Mouse (Mus musculus) macrophage (primary cell): ENCODE results near the gene Tmtc4. TPM values are rescaled to one million over a fixed set of nuclear protein-coding genes. Genes with fewer than 3 reads are reported as not detected.

Source experiments
- H3K27ac ChIP-seq: fragments of 350-480 bp; formaldehyde crosslinking; 2 replicates; pipeline ENCODE4 v1.9.0; 2021
- H3K36me3 ChIP-seq: fragments of 350-480 bp; formaldehyde crosslinking; 2 replicates; pipeline ENCODE4 v1.9.0; 2021; ENCODE audit errors: inconsistent target
- H3K4me3 ChIP-seq: fragments of 350-480 bp; formaldehyde crosslinking; 2 replicates; pipeline ENCODE4 v1.9.0; 2021; ENCODE audit errors: inconsistent target
- H3K79me2 ChIP-seq: fragments of 350-480 bp; formaldehyde crosslinking; 2 replicates; pipeline ENCODE4 v1.9.0; 2021; ENCODE audit errors: inconsistent target
- WGBS: methylation state at CpG from one replicate; pipeline ENCODE4 v1.1.7; 2026; ENCODE audit warnings: inconsistent platforms; ENCODE audit not compliant: missing documents; 5-methylcytosine and 5-hydroxymethylcytosine counted together
- polyA plus RNA-seq: library from polyadenylated mRNA; stranded (reverse); fragments of 250-400 nt; gene quantifications from 3 replicates; pipeline ENCODE4 v1.2.4, GENCODE M21; 2018; ENCODE audit warnings: inconsistent platforms

Tmtc4 gene
- polyA plus RNA-seq, 1 experiment from 2014 or later: 2.6 TPM

GRCm38 (mm10) chr14:122986404-122986803, 2.6 kb upstream of the Tmtc4 start:
- H3K27ac ChIP-seq: no peak overlapping the region
- H3K4me3 ChIP-seq: no peak overlapping the region
- H3K79me2 ChIP-seq: no peaks in the 10 kb centered on the region
- H3K36me3 ChIP-seq: no peaks in the 10 kb centered on the region
- WGBS: 17% methylated on average over 2 of the region's 2 CpGs

DNA sequence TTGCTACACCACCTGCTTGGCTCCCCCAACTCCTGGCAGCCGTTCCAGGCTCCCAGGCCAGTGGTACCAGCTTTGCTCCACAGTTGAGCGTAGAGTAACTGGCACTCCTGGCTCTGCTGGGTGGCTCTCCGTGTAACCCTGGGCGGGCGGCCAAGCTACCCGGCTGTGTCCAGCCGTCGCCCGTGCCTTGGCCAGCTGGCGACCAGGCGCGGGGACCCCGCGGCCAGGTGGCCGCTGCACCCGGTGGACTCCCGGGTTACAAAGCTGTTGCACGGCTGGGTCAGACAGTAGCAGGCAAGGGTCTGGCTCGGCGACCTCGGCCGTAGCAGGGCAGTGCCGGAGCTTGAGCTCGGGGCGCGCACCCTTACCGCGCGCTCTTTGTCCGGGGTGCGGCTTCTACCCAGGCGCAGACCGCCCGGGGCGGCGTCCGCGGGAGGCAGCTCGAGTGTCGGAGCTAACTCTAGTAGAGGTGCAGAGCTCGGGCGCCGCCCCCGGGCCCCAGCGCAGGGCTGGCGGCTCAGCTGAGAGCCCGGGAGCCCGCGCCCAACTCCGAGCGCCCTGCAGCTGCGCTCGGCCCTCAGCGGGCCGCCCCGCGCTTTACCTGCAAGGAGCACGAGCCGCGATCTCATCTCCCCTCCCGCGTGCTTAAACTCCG, 1.1 kb downstream of the Tmtc4 start:
- under 1% methylated on average over 63 of the region's 63 CpGs for WGBS
- Histone ChIP-seq H3K36me3 (no peaks in the 10 kb centered on the region), H3K79me2 (no peaks in the 10 kb centered on the region), H3K27ac (no peak overlapping the region), H3K4me3 (peak overlapping the region; percentile 19; the same call in 1 of the 2 replicates)

GRCm38 (mm10) chr14:122981831-122982485, 1.9 kb downstream of the Tmtc4 start:
- 75% methylated on average over 8 of the region's 8 CpGs for WGBS
- peak overlapping the region; percentile 19; the same call in 1 of the 2 replicates for H3K4me3 ChIP-seq
- no peaks in the 10 kb centered on the region for H3K36me3 ChIP-seq
- H3K27ac ChIP-seq: no peak overlapping the region
- H3K79me2 ChIP-seq: no peaks in the 10 kb centered on the region

DNA sequence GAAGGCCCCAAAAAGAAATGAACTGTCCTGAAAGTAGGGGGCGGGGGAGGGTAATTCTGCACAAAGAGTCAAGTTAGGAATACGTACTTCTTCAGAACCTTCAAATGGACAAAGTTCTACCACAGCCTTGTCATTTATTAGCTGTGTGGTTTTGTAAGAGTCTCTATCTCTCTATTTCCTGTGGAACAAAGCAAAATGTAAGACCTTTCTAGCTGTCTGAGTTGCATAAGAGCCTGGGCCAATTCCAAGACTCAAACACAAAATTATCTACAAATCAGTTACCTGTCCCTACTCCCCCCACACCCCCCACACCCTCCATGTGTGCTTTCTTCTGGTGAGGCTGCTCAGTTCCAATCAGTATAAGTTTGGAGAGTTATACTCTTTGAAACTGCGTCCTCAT, 5.0 kb downstream of the Tmtc4 start:
- no peaks in the 10 kb centered on the region for H3K36me3 ChIP-seq
- no peak overlapping the region for H3K27ac ChIP-seq
- H3K4me3 ChIP-seq: no peak overlapping the region
- H3K79me2 ChIP-seq: no peaks in the 10 kb centered on the region
- WGBS: 82% methylated on average over 3 of the region's 3 CpGs

GRCm38 (mm10) chr14:122977797-122978140, 6.1 kb downstream of the Tmtc4 start:
- 90% methylated on average over 1 of the region's 1 CpGs for WGBS
- H3K27ac ChIP-seq: no peak overlapping the region
- no peaks in the 10 kb centered on the region for H3K79me2 ChIP-seq
- H3K36me3 ChIP-seq: no peaks in the 10 kb centered on the region
- H3K4me3 ChIP-seq: no peak overlapping the region

GRCm38 (mm10) chr14:122977056-122977796, 6.6 kb downstream of the Tmtc4 start:
- Histone ChIP-seq H3K27ac (no peak overlapping the region), H3K36me3 (no peaks in the 10 kb centered on the region), H3K79me2 (no peaks in the 10 kb centered on the region), H3K4me3 (no peak overlapping the region)
- 91% methylated on average over 9 of the region's 9 CpGs for WGBS

DNA sequence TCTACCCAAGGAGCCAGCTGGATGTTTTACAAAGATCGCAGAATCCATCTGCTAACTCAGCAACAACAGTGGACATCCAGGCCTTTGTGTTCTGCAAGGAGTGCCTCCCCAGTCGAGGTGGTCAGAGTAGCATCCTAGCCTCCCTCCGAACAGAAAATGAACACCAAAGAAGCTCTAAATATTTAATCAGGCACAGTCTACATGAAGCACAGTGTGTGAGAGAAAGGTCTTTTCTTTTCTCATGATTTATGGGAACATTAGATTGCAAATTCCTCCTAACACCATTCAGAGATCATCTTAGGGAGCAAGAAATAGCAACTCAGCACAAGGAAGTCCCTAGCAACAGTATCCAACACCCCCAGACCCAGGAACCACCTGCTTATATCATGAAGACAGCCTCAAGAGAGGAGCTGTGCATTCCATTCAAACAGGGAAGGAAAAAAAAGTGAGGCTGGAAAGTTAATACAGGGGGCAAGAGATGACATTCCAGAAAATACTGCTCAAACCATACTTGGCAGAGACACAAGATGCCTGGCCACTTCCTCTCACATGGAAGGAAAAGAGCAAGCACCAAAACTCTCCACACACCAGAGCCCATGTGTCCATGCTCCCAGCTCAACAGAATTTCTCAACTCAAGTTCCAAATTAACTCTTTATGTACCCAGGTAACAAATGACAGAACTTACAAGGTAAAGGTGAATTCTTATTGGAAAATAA, 8.8 kb downstream of the Tmtc4 start:
- H3K27ac ChIP-seq: no peak overlapping the region
- H3K36me3 ChIP-seq: no peaks in the 10 kb centered on the region
- WGBS: 87% methylated on average over 3 of the region's 3 CpGs
- H3K79me2 ChIP-seq: no peaks in the 10 kb centered on the region
- no peak overlapping the region for H3K4me3 ChIP-seq

- WGBS: 96% methylated on average over 2 of the region's 2 CpGs
- Histone ChIP-seq H3K36me3 (no peaks in the 10 kb centered on the region), H3K4me3 (no peak overlapping the region), H3K79me2 (no peaks in the 10 kb centered on the region), H3K27ac (no peak overlapping the region)
Observed at GRCm38 (mm10) chr14:122973091-122973490, 10.7 kb downstream of the Tmtc4 start.

GRCm38 (mm10) chr14:122968049-122968448, 15.8 kb downstream of the Tmtc4 start:
- WGBS: 82% methylated on average over 2 of the region's 2 CpGs

GRCm38 (mm10) chr14:122957941-122958340, 25.9 kb downstream of the Tmtc4 start:
- H3K79me2 ChIP-seq: no peaks in the 10 kb centered on the region
- 98% methylated on average over 6 of the region's 8 CpGs for WGBS
- H3K4me3 ChIP-seq: no peak overlapping the region
- H3K27ac ChIP-seq: no peak overlapping the region
- H3K36me3 ChIP-seq: no peaks in the 10 kb centered on the region

More at GRCm38 (mm10) chr14:122968049-122968448, 15.8 kb downstream of the Tmtc4 start:
- no peaks in the 10 kb centered on the region for H3K79me2 ChIP-seq
- no peaks in the 10 kb centered on the region for H3K36me3 ChIP-seq
- no peak overlapping the region for H3K4me3 ChIP-seq
- no peak overlapping the region for H3K27ac ChIP-seq

DNA sequence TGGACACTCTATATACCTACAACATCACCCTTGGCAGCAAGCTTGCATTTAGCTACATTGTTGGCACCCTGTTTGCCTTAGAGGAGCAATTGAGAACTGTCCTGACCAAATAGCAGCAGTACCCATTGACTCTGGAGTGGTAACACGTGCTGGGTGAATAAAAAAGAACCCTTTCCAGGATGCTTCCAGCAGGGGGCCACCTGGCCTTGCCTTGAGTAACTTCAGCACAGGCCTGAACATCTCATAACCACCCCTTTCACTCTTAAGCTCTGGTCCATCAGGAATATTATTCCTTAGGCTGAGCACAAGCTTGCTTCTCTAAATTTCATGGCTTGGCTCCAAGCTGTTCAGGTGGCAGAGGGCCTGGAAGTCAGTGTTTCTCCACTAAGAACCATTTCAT, 30.5 kb downstream of the Tmtc4 start:
- no peak overlapping the region for H3K4me3 ChIP-seq
- 10% methylated on average over 1 of the region's 1 CpGs for WGBS

DNA sequence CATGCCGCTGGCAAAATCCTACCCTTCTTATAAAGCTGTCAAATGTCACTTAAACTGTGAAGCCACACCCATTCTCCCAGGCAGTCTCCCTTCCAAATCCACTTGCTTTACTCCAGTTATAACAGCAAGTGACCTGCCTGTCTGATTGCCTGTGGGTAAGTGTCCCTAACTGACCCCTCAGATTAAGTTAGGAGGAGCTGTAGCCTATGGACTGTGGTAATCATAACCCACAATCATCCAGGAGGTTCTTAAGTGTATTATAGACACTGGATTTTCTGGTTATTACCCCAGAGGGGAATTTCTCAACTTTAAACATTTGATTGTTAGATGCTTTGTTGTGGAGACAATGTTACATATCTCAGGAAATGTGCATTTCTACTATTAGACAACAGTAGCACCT, 31.3 kb downstream of the Tmtc4 start:
- H3K36me3 ChIP-seq: no peaks in the 10 kb centered on the region
- H3K79me2 ChIP-seq: no peaks in the 10 kb centered on the region
- H3K27ac ChIP-seq: no peak overlapping the region
- WGBS: 100% methylated on average over 1 of the region's 1 CpGs
- no peak overlapping the region for H3K4me3 ChIP-seq

More for the DNA sequence above, 30.5 kb downstream of the Tmtc4 start:
- H3K79me2 ChIP-seq: no peaks in the 10 kb centered on the region
- no peaks in the 10 kb centered on the region for H3K36me3 ChIP-seq
- no peak overlapping the region for H3K27ac ChIP-seq

GRCm38 (mm10) chr14:122951676-122952445, 32.0 kb downstream of the Tmtc4 start:
- H3K4me3 ChIP-seq: no peak overlapping the region
- H3K27ac ChIP-seq: no peak overlapping the region
- no peaks in the 10 kb centered on the region for H3K79me2 ChIP-seq
- WGBS: 55% methylated on average over 5 of the region's 6 CpGs
- no peaks in the 10 kb centered on the region for H3K36me3 ChIP-seq

- WGBS: 100% methylated on average over 1 of the region's 1 CpGs
Observed at GRCm38 (mm10) chr14:122950915-122951314, 32.9 kb downstream of the Tmtc4 start.

More at GRCm38 (mm10) chr14:122950915-122951314, 32.9 kb downstream of the Tmtc4 start:
- no peaks in the 10 kb centered on the region for H3K79me2 ChIP-seq
- H3K4me3 ChIP-seq: no peak overlapping the region
- no peaks in the 10 kb centered on the region for H3K36me3 ChIP-seq
- H3K27ac ChIP-seq: no peak overlapping the region
